In the genomic region with DNA sequence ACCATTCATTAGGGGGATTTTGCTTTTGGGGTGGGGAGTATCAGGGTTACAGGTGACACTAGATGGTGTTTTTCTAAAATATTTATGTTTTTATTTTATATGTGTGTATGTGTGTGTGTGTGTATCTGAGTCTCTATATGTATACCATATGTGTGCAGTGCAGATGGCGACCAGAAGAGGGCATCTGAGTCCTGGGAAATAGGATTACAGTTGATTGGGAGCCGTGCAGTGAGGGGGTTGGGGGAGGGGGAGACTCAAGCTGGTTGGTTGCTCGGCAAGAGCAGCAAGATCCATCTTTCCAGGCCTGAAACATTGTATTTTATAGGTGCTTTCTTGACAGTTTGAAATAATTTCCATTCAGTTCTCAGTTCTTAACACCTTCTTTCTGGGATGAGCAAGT, we compare ENCODE assay signal across 26 mouse cellular contexts. TPM values are rescaled to one million over a fixed set of nuclear protein-coding genes. Genes with fewer than 3 reads are reported as not detected.
A peak's percentile ranks its signal among the peaks of the same experiment; 100 is the strongest.
DNase-seq lines count a peak whose midpoint lies in the region; ATAC-seq and TF ChIP-seq lines count a peak whose summit lies in the region.
"Had no signal": no experiment of that assay in that cellular context is flagged by ENCODE, and none has a peak within 500 bp of the region (broad histone marks: within the 10 kb centered on the region; RNA-seq: fewer than 3 reads in every experiment).

No protein-coding gene starts in this region.

- TF ChIP-seq CTCF in hindbrain, postnatal 0 days (IDR thresholded peaks at IDR 0.05; ENCODE audit: low read depth) = peak; percentile 43
- TF ChIP-seq CTCF in E14TG2a.4 (conservative IDR thresholded peaks at IDR 0.05; ENCODE audit: low read length) = peak; percentile 32

- WGBS in hindbrain, postnatal 0 days = 50% methylated on average over 3 of the region's 3 CpGs
- WGBS in hindbrain, embryonic 10.5 days = 62% methylated on average over 3 of the region's 3 CpGs

- no peak for DNase-seq in hindbrain, postnatal 0 days (ENCODE audit: low spot score)
- DNase-seq in hindbrain, embryonic 10.5 days (ENCODE audit: low spot score) = no peak
- peak; percentile 68 for DNase-seq in ES-CJ7 (ENCODE audit: low read depth, low spot score)
- no peak for DNase-seq in cerebellum, adult 8-10 months
- no peak for DNase-seq in adrenal gland, postnatal 14 days
- DNase-seq: adrenal gland, adult 8-10 months; adrenal gland, postnatal 36 days; cerebellum, adult 2 months; gastrocnemius, postnatal 25 days; heart, adult 18-20 months; heart, postnatal 14 days; heart, postnatal 4 days; kidney, adult 11 months had no signal

- no peaks in the 10 kb centered on the region for H3K36me3 ChIP-seq in hindbrain, postnatal 0 days (ENCODE audit: insufficient read depth, low read length)
- no peaks in the 10 kb centered on the region for H3K36me3 ChIP-seq in hindbrain, embryonic 10.5 days
- H3K36me3 ChIP-seq in E14TG2a.4 (ENCODE audit: insufficient read depth, low read length) = no peaks in the 10 kb centered on the region
- H3K36me3 ChIP-seq: forebrain, embryonic 10.5 days; G1E; heart, embryonic 12.5 days; heart, embryonic 15.5 days; hindbrain, embryonic 12.5 days; hindbrain, embryonic 15.5 days; intestine, embryonic 15.5 days had no signal

- H3K4me1 ChIP-seq in hindbrain, postnatal 0 days (ENCODE audit: insufficient read depth, low read length) = no peaks in the 10 kb centered on the region; the same call in 1 of the 2 replicates
- peaks cover 25% of the 10 kb centered on the region for H3K4me1 ChIP-seq in hindbrain, embryonic 10.5 days (replicated peaks)
- peaks cover 24% of the 10 kb centered on the region for H3K4me1 ChIP-seq in E14TG2a.4 (replicated peaks; ENCODE audit: low read depth, low read length)

- no peak overlapping the region for H3K4me3 ChIP-seq in hindbrain, postnatal 0 days (ENCODE audit: low read length)
- H3K4me3 ChIP-seq in hindbrain, embryonic 10.5 days = no peak overlapping the region
- no peak overlapping the region for H3K4me3 ChIP-seq in E14TG2a.4 (replicated peaks; ENCODE audit: low read length)
- H3K4me3 ChIP-seq: forebrain, embryonic 10.5 days; forebrain, embryonic 13.5 days; heart, embryonic 12.5 days; heart, embryonic 15.5 days; hindbrain, embryonic 12.5 days; hindbrain, embryonic 15.5 days; intestine, embryonic 15.5 days had no signal

- ATAC-seq in hindbrain, postnatal 0 days = no peak
- ATAC-seq: activated CD4-positive, CD25-positive, alpha-beta regulatory T cell, adult 4 months; CD4-positive, CD25-positive, alpha-beta regulatory T cell, adult 4 months; forebrain, embryonic 13.5 days; intestine, embryonic 15.5 days; Patski had no signal

- no peak overlapping the region for H3K4me2 ChIP-seq in hindbrain, postnatal 0 days (ENCODE audit: low read depth, low read length)
- H3K4me2 ChIP-seq: forebrain, embryonic 13.5 days; heart, embryonic 12.5 days; heart, embryonic 15.5 days; hindbrain, embryonic 12.5 days; hindbrain, embryonic 15.5 days; intestine, embryonic 15.5 days had no signal

- no peaks in the 10 kb centered on the region for H3K9me3 ChIP-seq in hindbrain, postnatal 0 days (ENCODE audit: low read length)
- H3K9me3 ChIP-seq in hindbrain, embryonic 10.5 days = peaks cover 7% of the 10 kb centered on the region; the same call in 1 of the 2 replicates
- H3K9me3 ChIP-seq in E14TG2a.4 (ENCODE audit: low read length) = no peaks in the 10 kb centered on the region
- H3K9me3 ChIP-seq: forebrain, embryonic 13.5 days; heart, embryonic 15.5 days; hindbrain, embryonic 12.5 days; hindbrain, embryonic 15.5 days; intestine, embryonic 15.5 days had no signal

- no peak overlapping the region for H3K27ac ChIP-seq in hindbrain, postnatal 0 days
- H3K27ac ChIP-seq in hindbrain, embryonic 10.5 days = no peak overlapping the region
- H3K27ac ChIP-seq: forebrain, embryonic 10.5 days; forebrain, embryonic 13.5 days; heart, embryonic 15.5 days; hindbrain, embryonic 12.5 days; hindbrain, embryonic 15.5 days; intestine, embryonic 15.5 days had no signal

- no peak overlapping the region for H3K9ac ChIP-seq in hindbrain, postnatal 0 days (replicated peaks; ENCODE audit: low read length)
- H3K9ac ChIP-seq: forebrain, embryonic 13.5 days; heart, embryonic 12.5 days; heart, embryonic 15.5 days; hindbrain, embryonic 12.5 days; hindbrain, embryonic 15.5 days; intestine, embryonic 15.5 days had no signal

- H3K27me3 ChIP-seq in hindbrain, postnatal 0 days (ENCODE audit: insufficient read depth, low read length) = peaks cover 5% of the 10 kb centered on the region
- H3K27me3 ChIP-seq in hindbrain, embryonic 10.5 days (ENCODE audit: insufficient read depth, poor library complexity, severe bottlenecking) = peaks cover 58% of the 10 kb centered on the region
- H3K27me3 ChIP-seq in E14TG2a.4 (ENCODE audit: insufficient read depth, low read length) = peaks cover 54% of the 10 kb centered on the region

RNA-seq across cellular contexts. Expression of a gene that starts 2.3 kb away (rescaled TPM):
- total RNA-seq in hindbrain, postnatal 0 days (2014; rRNA removed) = 66.0 and 75.2 TPM in 2 replicates
- 98.3 and 102 TPM in 2 replicates for polyA plus RNA-seq in hindbrain, postnatal 0 days (2015; fragmentation: Nextera tagmentation; extraction: Ambion mirVana)
- 10.1 and 22.4 TPM in 2 replicates for polyA plus RNA-seq in hindbrain, embryonic 10.5 days (2016; fragmentation: Nextera tagmentation; extraction: Ambion mirVana)
- 2.1 and 2.7 TPM in 2 replicates for total RNA-seq in adrenal gland, postnatal 14 days (2021)
- total RNA-seq: gastrocnemius, adult 8-10 months; gastrocnemius, postnatal 25 days; heart, postnatal 14 days had no signal
- polyA plus RNA-seq: G1E had no signal

Comparison
In these comparisons a context has a peak if more than half of its experiments do, and no peak if none do; other contexts are left out.
1. RNA of a gene that starts 2.3 kb away (total RNA-seq): 66.0 to 75.2 TPM in hindbrain, postnatal 0 days; 2.1 to 2.7 TPM in adrenal gland, postnatal 14 days; every median in the first group is over 10 times any median in the second.